Mouse (Mus musculus) kidney, adult 9 months (tissue): ENCODE data around the gene Oxld1.
A peak's percentile ranks its signal among the peaks of the same experiment; 100 is the strongest.
"Not testable (repeated sequence)": the region's sequence is repeated elsewhere in the genome, so short reads cannot be mapped to it uniquely, and the experiment has no call there.

ENCODE experiments used
- DNase-seq: peaks from one replicate; pipeline ENCODE4 v3.0.0; 2022

Gene Oxld1

DNA sequence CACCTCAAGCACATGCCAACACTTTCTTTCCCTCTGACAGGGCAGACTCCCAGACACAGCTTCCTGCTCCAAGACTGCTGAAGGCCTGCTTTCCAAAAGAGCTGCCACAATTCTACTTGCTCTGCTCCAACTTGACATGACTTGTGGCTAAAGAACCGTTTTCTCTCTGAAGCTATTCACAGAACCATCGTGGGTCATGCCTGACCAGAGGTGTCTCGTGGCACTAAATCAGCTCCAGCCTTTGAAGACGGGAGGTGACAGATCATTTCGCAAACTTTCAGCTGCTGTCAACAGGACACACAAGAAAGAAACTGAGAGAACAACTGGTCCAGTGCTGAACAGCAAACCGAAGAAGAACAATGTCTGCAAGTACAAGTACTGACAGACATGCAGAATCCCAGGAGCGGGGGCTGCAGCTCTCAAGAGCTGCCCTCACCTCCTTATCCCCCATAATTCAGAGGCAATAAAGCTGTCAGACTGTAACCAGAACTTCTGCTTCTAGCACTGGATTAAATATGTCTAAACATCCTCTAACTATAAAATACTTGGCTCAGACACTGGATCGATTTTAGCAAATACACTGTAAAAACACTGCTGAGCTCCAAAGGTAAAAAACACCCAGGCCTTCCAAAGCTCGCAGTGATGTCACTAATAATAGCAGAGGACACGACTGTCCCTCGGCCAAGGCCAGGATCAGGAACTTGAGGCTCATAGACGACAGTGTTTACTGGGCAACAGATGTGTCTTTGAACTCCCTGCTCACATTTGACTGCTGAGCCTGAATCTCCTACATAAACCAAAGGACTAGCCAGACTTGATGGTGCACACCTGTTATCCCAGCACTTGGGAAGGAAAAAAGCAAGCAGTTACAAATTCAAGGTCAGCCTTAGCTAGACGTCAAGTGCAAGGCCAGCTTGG is 35.0 kb downstream of the Oxld1 start:
- peak; percentile 12 for DNase-seq

GRCm38 (mm10) chr11:120418592-120418991 is 39.3 kb downstream of the Oxld1 start:
- DNase-seq = no peak

GRCm38 (mm10) chr11:120417852-120418251 is 40.0 kb downstream of the Oxld1 start:
- no peak for DNase-seq

DNA sequence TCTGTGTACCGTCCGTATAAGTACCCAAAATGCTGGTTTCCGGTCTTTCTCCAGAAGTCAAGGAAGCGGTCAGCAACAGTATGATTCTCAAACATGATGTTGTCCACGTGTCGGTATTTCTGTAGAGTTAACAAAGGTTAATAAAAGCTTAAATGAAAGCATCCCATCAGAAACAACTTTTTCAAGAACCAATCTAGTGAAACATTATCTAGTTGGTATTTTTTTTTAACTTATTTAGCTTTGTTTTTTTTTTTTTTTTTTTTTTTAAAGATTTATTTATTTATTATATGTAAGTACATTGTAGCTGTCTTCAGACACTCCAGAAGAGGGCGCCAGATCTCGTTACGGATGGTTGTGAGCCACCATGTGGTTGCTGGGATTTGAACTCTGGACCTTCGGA is 44.2 kb downstream of the Oxld1 start:
- not testable (repeated sequence) for DNase-seq
